Mouse (Mus musculus) myocyte (in vitro differentiated cells): ENCODE measurements at regions not wholly inside any gene's neighbourhood (a gene's known extent, or its start where the extent isn't known, plus 50 kb on each side); places are given as distances from the start of the nearest gene placed in this dataset.

Source experiments
- CEBPB ChIP-seq: IDR thresholded peaks from 2 replicates; pipeline ENCODE4 v1.6.1; 2011; ENCODE audit warnings: mild to moderate bottlenecking, moderate library complexity; ENCODE audit not compliant: poor library complexity, insufficient read depth, severe bottlenecking
- E2F4 ChIP-seq: IDR thresholded peaks from one replicate; pipeline ENCODE4 v1.6.1; 2011; ENCODE audit warnings: mild to moderate bottlenecking, control low read depth, moderate library complexity; ENCODE audit not compliant: insufficient read depth
- MAX ChIP-seq: IDR thresholded peaks from one replicate; pipeline ENCODE4 v1.6.1; 2011; ENCODE audit warnings: low read depth, mild to moderate bottlenecking, control low read depth
- MYOD1 ChIP-seq, 3 experiments: IDR thresholded peaks; one replicate each; pipeline ENCODE4 v1.6.1; 2011; ENCODE audit warnings: control low read depth in 2 of 3, low read depth in 2 of 3, mild to moderate bottlenecking in 2 of 3, moderate library complexity in 1 of 3; ENCODE audit not compliant: insufficient read length in 2 of 3, control insufficient read depth in 1 of 3
- MYOG ChIP-seq, 3 experiments: IDR thresholded peaks; one replicate each; pipeline ENCODE4 v1.6.1; 2011; ENCODE audit warnings: control low read depth in 2 of 3, low read depth in 2 of 3, mild to moderate bottlenecking in 2 of 3; ENCODE audit not compliant: insufficient read length in 2 of 3, control insufficient read depth in 1 of 3, insufficient read depth in 1 of 3
- POLR2A ChIP-seq: IDR thresholded peaks from one replicate; pipeline ENCODE4 v1.6.1; 2011; ENCODE audit warnings: low read depth, mild to moderate bottlenecking, control low read depth, moderate library complexity; ENCODE audit not compliant: insufficient read length
- POLR2AphosphoS2 ChIP-seq: IDR thresholded peaks from one replicate; pipeline ENCODE4 v1.6.1; 2011; ENCODE audit warnings: low read depth, control low read depth; ENCODE audit not compliant: insufficient read length
- REST ChIP-seq: IDR thresholded peaks from one replicate; pipeline ENCODE4 v1.6.1; 2011; ENCODE audit warnings: mild to moderate bottlenecking, control low read depth, moderate library complexity; ENCODE audit not compliant: insufficient read depth, insufficient read length
- SRF ChIP-seq: IDR thresholded peaks from one replicate; pipeline ENCODE4 v1.6.1; 2011; ENCODE audit warnings: low read depth; ENCODE audit not compliant: control insufficient read depth, insufficient read length
- TCF12 ChIP-seq: IDR thresholded peaks from one replicate; pipeline ENCODE4 v1.6.1; 2011; ENCODE audit warnings: mild to moderate bottlenecking, control low read depth; ENCODE audit not compliant: poor library complexity, insufficient read depth, severe bottlenecking
- TCF3 ChIP-seq: IDR thresholded peaks from one replicate; pipeline ENCODE4 v1.6.1; 2011; ENCODE audit warnings: low read depth, control low read depth; ENCODE audit not compliant: insufficient read length
- USF1 ChIP-seq: IDR thresholded peaks from one replicate; pipeline ENCODE4 v1.6.1; 2011; ENCODE audit warnings: low read depth, mild to moderate bottlenecking, control low read depth, moderate library complexity

GRCm38 (mm10) chr7:74734941-74735340, 180.4 kb upstream of the Slco3a1 start:
- no peak for TF ChIP-seq MAX
- TF ChIP-seq POLR2A = no peak
- TF ChIP-seq USF1 = no peak
- no peak for TF ChIP-seq POLR2AphosphoS2
- TF ChIP-seq TCF3 = no peak
- no peak for TF ChIP-seq TCF12
- TF ChIP-seq MYOD1 (IDR thresholded peaks at IDR 0.05; ENCODE audit: control insufficient read depth in 1 of 3, insufficient read length in 2 of 3, low read depth in 2 of 3) = no peak
- TF ChIP-seq MYOG (IDR thresholded peaks at IDR 0.05; ENCODE audit: control insufficient read depth in 1 of 3, insufficient read depth in 1 of 3, insufficient read length in 2 of 3, low read depth in 2 of 3) = no peak
- no peak for TF ChIP-seq REST
- TF ChIP-seq CEBPB = no peak
- no peak for TF ChIP-seq E2F4
- no peak for TF ChIP-seq SRF
